In the genomic region with DNA sequence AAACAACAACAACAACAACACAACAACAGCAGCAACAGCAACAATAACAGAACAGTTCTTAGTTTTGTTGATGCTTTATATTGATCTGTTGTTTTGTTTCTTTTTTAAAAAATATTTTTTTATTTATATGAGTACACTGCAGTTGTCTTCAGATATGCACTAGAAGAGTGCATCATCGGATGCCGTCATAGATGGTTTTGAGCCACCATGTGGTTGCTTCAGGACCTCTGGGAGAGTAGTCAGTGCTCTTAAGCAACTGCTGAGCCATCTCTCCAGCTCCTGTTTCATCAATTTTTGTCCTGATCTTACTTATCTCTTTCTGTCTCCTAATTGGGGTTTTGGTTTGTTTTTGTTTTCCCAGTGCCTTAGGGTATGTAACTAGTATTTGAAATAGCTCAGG, we compare ENCODE assay signal across 13 mouse cellular contexts.
"Had no signal": no experiment of that assay in that cellular context is flagged by ENCODE, and none has a peak within 500 bp of the region (broad histone marks: within the 10 kb centered on the region; RNA-seq: fewer than 3 reads in every experiment).

No protein-coding gene starts in this region.

- DNase-seq: liver, postnatal 0 days; lung, adult 2 months; lung, postnatal 14 days; lung, postnatal 4 days; midbrain, embryonic 14.5 days; retina, postnatal 1 day; right cerebral cortex, adult 18-20 months; right cerebral cortex, postnatal 25 days; right cerebral cortex, postnatal 4 days; spleen, adult 18-20 months; thymus, adult 18-20 months; thymus, postnatal 14 days; thymus, postnatal 4 days had no signal
